Mouse (Mus musculus) neural tube, embryonic 14.5 days (tissue): ENCODE measurements at regions not wholly inside any gene's neighbourhood (a gene's known extent, or its start where the extent isn't known, plus 50 kb on each side); places are given as distances from the start of the nearest gene placed in this dataset.

Experiments used
- ATAC-seq: fragments of 200-750 bp; cut with Nextera tagmentation; 2 replicates; pipeline ENCODE4 v1.8.0; 2017; ENCODE audit warnings: low read depth, mild to moderate bottlenecking, moderate TSS enrichment, moderate library complexity
- H3K27ac ChIP-seq: fragments of 300-500 bp; sonication (generic); 2 replicates; pipeline ENCODE4 v1.5.1; 2014; ENCODE audit warnings: low read depth, mild to moderate bottlenecking, control low read depth, low read length, moderate library complexity, mixed read lengths
- H3K27me3 ChIP-seq: fragments of 300-500 bp; sonication (generic); 2 replicates; pipeline ENCODE4 v1.6.1; 2014; ENCODE audit warnings: low read length; ENCODE audit not compliant: control insufficient read depth, insufficient read depth
- H3K36me3 ChIP-seq: fragments of 300-500 bp; sonication (generic); 2 replicates; pipeline ENCODE4 v1.6.1; 2014; ENCODE audit warnings: low read length, mixed read lengths; ENCODE audit not compliant: control insufficient read depth, insufficient read depth
- H3K4me1 ChIP-seq: fragments of 300-500 bp; sonication (generic); 2 replicates; pipeline ENCODE4 v1.6.1; 2014; ENCODE audit warnings: low read length; ENCODE audit not compliant: control insufficient read depth, insufficient read depth
- H3K4me2 ChIP-seq: fragments of 300-500 bp; sonication (generic); 2 replicates; pipeline ENCODE4 v1.6.1; 2014; ENCODE audit warnings: mild to moderate bottlenecking, low read depth, low read length, control low read depth
- H3K4me3 ChIP-seq: fragments of 300-500 bp; sonication (generic); 2 replicates; pipeline ENCODE4 v1.5.1; 2014; ENCODE audit warnings: low read depth, low read length, control low read depth, mixed read lengths
- H3K9ac ChIP-seq: fragments of 300-500 bp; sonication (generic); replicated peaks from 2 replicates; pipeline ENCODE4 v1.6.1; 2014; ENCODE audit warnings: low read depth, mild to moderate bottlenecking, control low read depth, low read length, mixed read lengths
- H3K9me3 ChIP-seq: fragments of 300-500 bp; sonication (generic); 2 replicates; pipeline ENCODE4 v1.6.1; 2016; ENCODE audit warnings: low read length; ENCODE audit not compliant: control insufficient read depth
- WGBS: fragments of 180-500 bp; shearing (Covaris S2); extraction: QIAGEN DNeasy Blood & Tissue Kit; methylation state at CpG from one replicate; pipeline ENCODE4 v1.1.7; 2014; 5-methylcytosine and 5-hydroxymethylcytosine counted together

DNA sequence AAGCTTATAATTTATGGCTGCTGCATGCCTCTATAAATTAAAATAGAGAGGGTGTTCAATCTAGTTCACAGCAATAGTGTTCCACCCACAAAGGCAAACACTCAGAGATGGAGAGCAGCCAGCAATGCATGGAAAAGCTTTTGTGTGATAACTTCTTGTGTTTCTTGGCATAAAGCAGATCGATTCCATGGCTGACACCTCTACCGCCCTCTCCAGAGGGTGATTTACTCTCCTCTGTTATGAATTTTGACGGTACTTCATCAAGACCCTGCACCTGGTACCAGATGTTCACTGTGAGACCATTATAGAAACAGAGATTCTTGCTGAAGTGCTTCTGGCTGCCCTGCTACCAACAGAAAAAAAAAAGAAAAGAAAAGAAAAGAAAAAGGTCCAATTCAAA is 54.1 kb upstream of the Btc start:
- Histone ChIP-seq H3K27me3 (no peaks in the 10 kb centered on the region), H3K9ac (no peak overlapping the region), H3K27ac (peak overlapping the region; percentile 16; the same call in 1 of the 2 replicates), H3K4me2 (no peak overlapping the region), H3K9me3 (no peaks in the 10 kb centered on the region), H3K4me1 (no peaks in the 10 kb centered on the region), H3K4me3 (no peak overlapping the region), H3K36me3 (no peaks in the 10 kb centered on the region)
- ATAC-seq: peak; percentile 77; the same call in 1 of the 2 replicates
- 40% methylated on average over 3 of the region's 3 CpGs for WGBS

DNA sequence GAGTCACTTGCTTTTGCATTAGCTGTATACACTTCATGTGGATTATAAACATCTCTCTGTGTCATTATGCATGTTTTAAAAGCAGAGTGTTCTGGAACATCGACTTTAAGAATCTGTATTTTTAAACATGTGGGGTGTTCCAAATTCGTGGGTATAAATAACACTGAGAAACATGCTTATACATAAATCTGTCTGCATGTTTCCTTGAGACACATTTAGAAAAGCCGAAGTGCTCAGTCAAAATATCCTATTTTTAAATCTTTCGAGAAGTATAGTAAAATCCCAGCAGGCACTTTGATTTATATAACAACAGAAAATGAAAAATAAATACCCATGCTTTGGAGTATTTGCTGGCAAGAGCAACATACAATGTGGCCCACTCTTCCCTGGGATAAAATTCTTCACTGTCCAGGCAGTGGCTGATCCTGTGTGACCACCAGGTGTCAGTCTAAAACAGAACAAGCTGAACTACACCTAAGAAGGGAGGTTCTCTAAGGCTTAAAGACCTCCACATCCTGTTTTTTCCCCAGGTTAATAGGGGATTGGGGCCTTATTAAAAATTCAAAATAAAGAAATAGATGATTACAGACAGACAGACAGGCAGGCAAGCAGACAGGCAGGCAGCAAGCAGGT is 52.4 kb upstream of the Parm1 start:
- Histone ChIP-seq H3K4me1 (no peaks in the 10 kb centered on the region), H3K27me3 (no peaks in the 10 kb centered on the region), H3K9ac (no peak overlapping the region), H3K27ac (no peak overlapping the region), H3K36me3 (no peaks in the 10 kb centered on the region), H3K4me2 (no peak overlapping the region), H3K4me3 (no peak overlapping the region), H3K9me3 (no peaks in the 10 kb centered on the region)
- peak; percentile 93 for ATAC-seq
- 42% methylated on average over 4 of the region's 4 CpGs for WGBS
